Mouse (Mus musculus) C2C12 (cell line): ENCODE measurements around the gene Xntrpc. TPM values are rescaled to one million over a fixed set of nuclear protein-coding genes. Genes with fewer than 3 reads are reported as not detected.
"Not testable (repeated sequence)": the region's sequence is repeated elsewhere in the genome, so short reads cannot be mapped to it uniquely, and the experiment has no call there.

ENCODE experiments used
- H3K27me3 ChIP-seq: one replicate; pipeline ENCODE4 v1.6.1; 2011; ENCODE audit not compliant: control insufficient read depth, insufficient read depth, insufficient read length
- H3K36me3 ChIP-seq: one replicate; pipeline ENCODE4 v1.6.1; 2011; ENCODE audit not compliant: control insufficient read depth, insufficient read depth
- H3K4me3 ChIP-seq: one replicate; pipeline ENCODE4 v1.5.1; 2011; ENCODE audit warnings: mild to moderate bottlenecking, control low read depth; ENCODE audit not compliant: poor library complexity, insufficient read depth, severe bottlenecking
- H3K79me2 ChIP-seq: one replicate; pipeline ENCODE4 v1.6.1; 2011; ENCODE audit not compliant: control insufficient read depth, insufficient read depth
- H3K79me3 ChIP-seq: one replicate; pipeline ENCODE4 v1.6.1; 2011; ENCODE audit warnings: low read depth, control low read depth
- H3ac ChIP-seq: one replicate; pipeline ENCODE3; 2011; ENCODE audit warnings: low read depth; ENCODE audit not compliant: control insufficient read depth, insufficient read length
- CEBPB ChIP-seq: IDR thresholded peaks from one replicate; pipeline ENCODE4 v1.6.1; 2011; ENCODE audit warnings: low read depth, mild to moderate bottlenecking, control low read depth, moderate library complexity
- CTCF ChIP-seq: IDR thresholded peaks from one replicate; pipeline ENCODE4 v1.5.1; 2011; ENCODE audit not compliant: control insufficient read depth, insufficient read depth, insufficient read length
- FOSL1 ChIP-seq: IDR thresholded peaks from one replicate; pipeline ENCODE4 v1.8.0; 2011; ENCODE audit warnings: mild to moderate bottlenecking, low read length; ENCODE audit not compliant: poor library complexity, insufficient read depth, severe bottlenecking
- MAX ChIP-seq: IDR thresholded peaks from one replicate; pipeline ENCODE4 v1.6.1; 2011; ENCODE audit warnings: mild to moderate bottlenecking, control low read depth
- MYOD1 ChIP-seq: IDR thresholded peaks from one replicate; pipeline ENCODE4 v1.6.1; 2011; ENCODE audit warnings: low read depth; ENCODE audit not compliant: control insufficient read depth, insufficient read length
- MYOG ChIP-seq: IDR thresholded peaks from one replicate; pipeline ENCODE4 v1.6.1; 2011; ENCODE audit not compliant: control insufficient read depth, insufficient read length; ENCODE audit errors: extremely low read depth
- USF1 ChIP-seq: IDR thresholded peaks from one replicate; pipeline ENCODE4 v1.6.1; 2011; ENCODE audit warnings: low read depth, mild to moderate bottlenecking, control low read depth, moderate library complexity
- long read RNA-seq, 2 experiments: library from polyadenylated mRNA; unstranded; transcript quantifications; one replicate each; pipeline ENCODE4 v2.0.0; 2019 to 2020
- polyA plus RNA-seq: library from polyadenylated mRNA; unstranded; fragments of >200 nt; fragmentation: generic; extraction: Trizol; gene quantifications from one replicate; pipeline ENCODE4 v1.2.1, GENCODE M21; 2012; ENCODE audit warnings: missing spikeins

Xntrpc gene
- 0.16 TPM for polyA plus RNA-seq
- long read RNA-seq, experiment 1, partial matches to known transcripts: 0 of 2 reads
- long read RNA-seq, experiment 1, other reads (novel, unspliced or antisense): 2 of 2 reads
- long read RNA-seq, experiment 2, partial matches to known transcripts: 0 of 1 reads
- long read RNA-seq, experiment 2, other reads (novel, unspliced or antisense): 1 of 1 reads

GRCm38 (mm10) chr7:102065046-102065891, at the start of gene Xntrpc, which contains the start of the genes Rnf121 and Xndc1:
Xntrpc (plus strand) TSS chr7:102065713.
Rnf121 (minus strand) TSS chr7:102065469.
Xndc1 (plus strand) TSS chr7:102065511.
- Histone ChIP-seq H3K36me3 (peaks cover 7% of the 10 kb centered on the region), H3K79me3 (peaks cover 34% of the 10 kb centered on the region), H3K27me3 (no peaks in the 10 kb centered on the region), H3K4me3 (peak within 1 kb of the TSS; percentile 56), H3ac (peak within 1 kb of the TSS; percentile 71), H3K79me2 (peaks cover 57% of the 10 kb centered on the region)
- TF ChIP-seq MYOD1 (peak; percentile 83), MAX (peak; percentile 27), USF1 (no peak), FOSL1 (no peak)

- Histone ChIP-seq H3K36me3 (peaks cover 47% of the 10 kb centered on the region), H3K4me3 (no peak overlapping the region), H3K27me3 (no peaks in the 10 kb centered on the region), H3K79me3 (no peaks in the 10 kb centered on the region), H3ac (no peak overlapping the region), H3K79me2 (peaks cover 10% of the 10 kb centered on the region)
- no peak for TF ChIP-seq FOSL1
- no peak for TF ChIP-seq MYOG
- no peak for TF ChIP-seq CEBPB
- no peak for TF ChIP-seq MYOD1
- no peak for TF ChIP-seq CTCF
- TF ChIP-seq USF1: no peak
- TF ChIP-seq MAX: no peak
Measured at GRCm38 (mm10) chr7:102016936-102017335, 48.6 kb upstream of the Xntrpc start.

GRCm38 (mm10) chr7:102017452-102017851, 48.1 kb upstream of the Xntrpc start:
- Histone ChIP-seq H3K4me3 (no peak overlapping the region), H3K36me3 (peaks cover 42% of the 10 kb centered on the region), H3K79me3 (no peaks in the 10 kb centered on the region), H3K79me2 (peaks cover 10% of the 10 kb centered on the region), H3K27me3 (no peaks in the 10 kb centered on the region), H3ac (no peak overlapping the region)
- TF ChIP-seq CEBPB: no peak
- TF ChIP-seq MYOG: no peak
- no peak for TF ChIP-seq USF1
- TF ChIP-seq MYOD1: no peak
- TF ChIP-seq CTCF: no peak
- TF ChIP-seq FOSL1: no peak
- TF ChIP-seq MAX: no peak

GRCm38 (mm10) chr7:102018034-102018433, 47.5 kb upstream of the Xntrpc start:
- no peak overlapping the region for H3K4me3 ChIP-seq
- H3ac ChIP-seq: no peak overlapping the region
- H3K79me3 ChIP-seq: no peaks in the 10 kb centered on the region
- peaks cover 36% of the 10 kb centered on the region for H3K36me3 ChIP-seq
- peaks cover 10% of the 10 kb centered on the region for H3K79me2 ChIP-seq
- H3K27me3 ChIP-seq: no peaks in the 10 kb centered on the region
- TF ChIP-seq MYOG: no peak
- TF ChIP-seq FOSL1: no peak
- no peak for TF ChIP-seq MYOD1
- TF ChIP-seq USF1: no peak
- TF ChIP-seq CEBPB: no peak
- TF ChIP-seq MAX: no peak
- TF ChIP-seq CTCF: no peak

- H3K36me3 ChIP-seq: peaks cover 30% of the 10 kb centered on the region
- H3K79me3 ChIP-seq: no peaks in the 10 kb centered on the region
- H3ac ChIP-seq: no peak within 1 kb of the TSS
- H3K27me3 ChIP-seq: no peaks in the 10 kb centered on the region
- TF ChIP-seq CTCF: no peak
- TF ChIP-seq FOSL1: no peak
- TF ChIP-seq CEBPB: no peak
- no peak for TF ChIP-seq MYOG
- no peak for TF ChIP-seq MYOD1
- TF ChIP-seq USF1: no peak
- H3K79me2 ChIP-seq: peaks cover 10% of the 10 kb centered on the region
- no peak within 1 kb of the TSS for H3K4me3 ChIP-seq
Measured at GRCm38 (mm10) chr7:102018590-102018989, 46.9 kb upstream of the Xntrpc start, which contains the start of gene Il18bp. Il18bp (minus strand) TSS chr7:102018690.

- Histone ChIP-seq H3K79me3 (no peaks in the 10 kb centered on the region), H3K4me3 (no peak overlapping the region), H3K36me3 (peaks cover 24% of the 10 kb centered on the region), H3ac (no peak overlapping the region), H3K27me3 (no peaks in the 10 kb centered on the region), H3K79me2 (peaks cover 10% of the 10 kb centered on the region)
- TF ChIP-seq CEBPB (no peak), FOSL1 (no peak), MAX (no peak), MYOG (no peak), USF1 (no peak), MYOD1 (no peak), CTCF (no peak)
Measured at GRCm38 (mm10) chr7:102019362-102019761, 46.2 kb upstream of the Xntrpc start.

GRCm38 (mm10) chr7:102020934-102021333, 44.6 kb upstream of the Xntrpc start:
- H3K36me3 ChIP-seq: peaks cover 30% of the 10 kb centered on the region
- not testable (repeated sequence) for H3K4me3 ChIP-seq, H3K27me3 ChIP-seq, H3K79me3 ChIP-seq, H3ac ChIP-seq
- peaks cover 10% of the 10 kb centered on the region for H3K79me2 ChIP-seq
